Mouse (Mus musculus): Measurements from ENCODE around the gene Dcaf8. TPM values are rescaled to one million over a fixed set of nuclear protein-coding genes. Genes with fewer than 3 reads are reported as not detected.

Gene Dcaf8
- polyA plus RNA-seq, 1 experiment = 103 TPM

DNA sequence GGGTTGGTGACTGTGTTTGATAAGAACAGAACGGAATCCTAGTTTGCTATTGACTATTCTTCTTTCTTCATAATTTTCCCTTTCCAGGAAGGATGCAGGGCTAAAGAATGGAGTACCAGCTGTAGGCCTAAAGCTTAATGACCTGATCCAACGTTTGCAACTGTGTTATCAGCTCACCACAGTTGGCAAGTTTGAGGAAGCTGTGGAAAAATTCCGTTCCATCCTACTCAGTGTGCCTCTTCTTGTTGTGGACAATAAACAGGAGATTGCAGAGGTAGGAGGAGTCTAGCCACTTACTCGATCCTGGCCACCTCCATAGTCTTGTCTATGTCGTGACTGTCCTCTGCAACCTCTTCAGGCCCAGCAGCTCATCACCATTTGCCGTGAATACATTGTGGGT is 28.8 kb upstream of the Dcaf8 start:
- no peaks in the 10 kb centered on the region for H3K27me3 ChIP-seq (ENCODE audit: control insufficient read depth, insufficient read depth, low read length, poor library complexity, severe bottlenecking)
- H3K9ac ChIP-seq (ENCODE audit: low read depth, poor library complexity, severe bottlenecking) = no peak overlapping the region
- H3K4me1 ChIP-seq (ENCODE audit: control insufficient read depth, insufficient read depth, low read length) = no peaks in the 10 kb centered on the region
- H3K9me3 ChIP-seq (replicated peaks; ENCODE audit: control insufficient read depth, insufficient read depth, low read length, poor library complexity, severe bottlenecking) = no peaks in the 10 kb centered on the region
- H3K36me3 ChIP-seq (ENCODE audit: control insufficient read depth, insufficient read depth, low read length, poor library complexity, severe bottlenecking) = peaks cover 51% of the 10 kb centered on the region
- no peak overlapping the region for H3K27ac ChIP-seq (ENCODE audit: insufficient read depth, low read length)
- no peak overlapping the region for H3K4me3 ChIP-seq (ENCODE audit: low read depth, low read length)
- TF ChIP-seq CTCF (IDR thresholded peaks at IDR 0.05; ENCODE audit: low read depth, low read length) = no peak
- no peak for TF ChIP-seq EP300 (IDR thresholded peaks at IDR 0.05; ENCODE audit: insufficient read depth, low read depth, low read length)
- no peak for TF ChIP-seq POLR2A (IDR thresholded peaks at IDR 0.05; ENCODE audit: insufficient read depth, low read length)

DNA sequence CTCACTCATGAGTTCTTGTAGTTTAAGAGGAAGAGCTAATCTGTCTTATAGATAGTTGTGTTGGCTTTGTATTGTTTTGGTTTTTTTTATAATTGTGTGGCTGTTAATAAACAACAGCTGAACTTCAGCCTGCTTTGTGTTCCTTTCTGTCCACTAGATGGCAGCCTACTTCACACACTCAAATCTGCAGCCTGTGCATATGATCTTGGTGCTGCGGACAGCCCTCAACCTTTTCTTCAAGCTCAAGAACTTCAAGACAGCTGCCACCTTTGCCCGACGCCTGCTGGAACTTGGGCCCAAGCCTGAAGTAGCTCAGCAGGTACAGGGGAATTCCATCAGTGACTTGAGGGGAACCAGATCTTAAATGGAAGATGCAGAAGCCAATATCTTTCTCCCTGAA is 28.2 kb upstream of the Dcaf8 start:
- TF ChIP-seq EP300 (IDR thresholded peaks at IDR 0.05; ENCODE audit: insufficient read depth, low read depth, low read length) (no peak), CTCF (IDR thresholded peaks at IDR 0.05; ENCODE audit: low read depth, low read length) (peak; percentile 55)
- peaks cover 45% of the 10 kb centered on the region for H3K36me3 ChIP-seq (ENCODE audit: control insufficient read depth, insufficient read depth, low read length, poor library complexity, severe bottlenecking)

DNA sequence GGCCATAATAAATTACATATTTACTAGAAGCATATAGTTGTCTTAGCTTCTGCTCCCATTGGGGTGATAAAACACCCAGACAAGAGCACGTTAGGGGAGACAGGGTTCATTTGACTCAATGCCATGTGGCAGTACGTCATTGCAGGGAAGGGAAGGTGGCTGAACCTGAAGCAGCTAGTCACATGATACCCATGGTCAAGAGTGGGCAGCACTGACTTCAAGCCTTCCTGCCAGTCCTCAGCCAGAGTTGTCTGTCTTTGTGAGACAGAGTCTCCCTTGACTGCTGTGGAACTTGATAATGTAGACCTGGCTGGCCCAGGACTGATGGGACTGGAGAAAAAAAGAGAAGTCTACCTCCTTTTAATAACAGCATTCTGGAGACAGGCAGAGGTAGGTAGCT is 25.2 kb upstream of the Dcaf8 start:
- Histone ChIP-seq H3K4me3 (ENCODE audit: low read depth, low read length) (no peak overlapping the region), H3K36me3 (ENCODE audit: control insufficient read depth, insufficient read depth, low read length, poor library complexity, severe bottlenecking) (peaks cover 25% of the 10 kb centered on the region), H3K9ac (ENCODE audit: low read depth, poor library complexity, severe bottlenecking) (no peak overlapping the region), H3K4me1 (ENCODE audit: control insufficient read depth, insufficient read depth, low read length) (peaks cover 2% of the 10 kb centered on the region), H3K27me3 (ENCODE audit: control insufficient read depth, insufficient read depth, low read length, poor library complexity, severe bottlenecking) (no peaks in the 10 kb centered on the region), H3K27ac (ENCODE audit: insufficient read depth, low read length) (no peak overlapping the region), H3K9me3 (replicated peaks; ENCODE audit: control insufficient read depth, insufficient read depth, low read length, poor library complexity, severe bottlenecking) (no peaks in the 10 kb centered on the region)
- TF ChIP-seq POLR2A (IDR thresholded peaks at IDR 0.05; ENCODE audit: insufficient read depth, low read length) (no peak), CTCF (IDR thresholded peaks at IDR 0.05; ENCODE audit: low read depth, low read length) (no peak), EP300 (IDR thresholded peaks at IDR 0.05; ENCODE audit: insufficient read depth, low read depth, low read length) (no peak)

More for the DNA sequence above, 28.2 kb upstream of the Dcaf8 start:
- Histone ChIP-seq H3K9me3 (replicated peaks; ENCODE audit: control insufficient read depth, insufficient read depth, low read length, poor library complexity, severe bottlenecking) (no peaks in the 10 kb centered on the region), H3K27me3 (ENCODE audit: control insufficient read depth, insufficient read depth, low read length, poor library complexity, severe bottlenecking) (no peaks in the 10 kb centered on the region), H3K27ac (ENCODE audit: insufficient read depth, low read length) (no peak overlapping the region), H3K4me1 (ENCODE audit: control insufficient read depth, insufficient read depth, low read length) (no peaks in the 10 kb centered on the region), H3K4me3 (ENCODE audit: low read depth, low read length) (no peak overlapping the region), H3K9ac (ENCODE audit: low read depth, poor library complexity, severe bottlenecking) (no peak overlapping the region)

DNA sequence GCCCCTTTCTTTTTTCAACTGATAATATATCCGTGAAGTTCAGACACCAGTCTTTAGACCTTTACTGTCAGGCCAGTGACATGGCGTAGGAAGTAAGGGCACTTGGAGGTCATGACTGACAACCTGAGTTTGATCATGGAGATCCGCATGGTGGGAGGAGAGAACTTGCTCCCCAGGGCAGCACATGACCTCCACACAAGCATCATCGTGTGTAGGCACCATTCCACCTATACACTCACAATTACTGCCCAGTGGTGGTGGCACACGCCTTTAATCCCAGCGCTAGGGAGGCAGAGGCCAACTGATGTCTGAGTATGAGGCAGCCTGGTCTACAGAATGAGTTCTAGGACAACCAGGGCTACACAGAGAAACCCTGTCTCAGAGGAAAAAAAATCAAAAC is 23.3 kb upstream of the Dcaf8 start:
- TF ChIP-seq EP300 (IDR thresholded peaks at IDR 0.05; ENCODE audit: insufficient read depth, low read depth, low read length) (no peak), POLR2A (IDR thresholded peaks at IDR 0.05; ENCODE audit: insufficient read depth, low read length) (no peak), CTCF (IDR thresholded peaks at IDR 0.05; ENCODE audit: low read depth, low read length) (no peak)
- Histone ChIP-seq H3K36me3 (ENCODE audit: control insufficient read depth, insufficient read depth, low read length, poor library complexity, severe bottlenecking) (peaks cover 21% of the 10 kb centered on the region), H3K9me3 (replicated peaks; ENCODE audit: control insufficient read depth, insufficient read depth, low read length, poor library complexity, severe bottlenecking) (no peaks in the 10 kb centered on the region), H3K4me1 (ENCODE audit: control insufficient read depth, insufficient read depth, low read length) (peaks cover 2% of the 10 kb centered on the region), H3K27ac (ENCODE audit: insufficient read depth, low read length) (no peak overlapping the region), H3K9ac (ENCODE audit: low read depth, poor library complexity, severe bottlenecking) (no peak overlapping the region), H3K4me3 (ENCODE audit: low read depth, low read length) (no peak overlapping the region), H3K27me3 (ENCODE audit: control insufficient read depth, insufficient read depth, low read length, poor library complexity, severe bottlenecking) (no peaks in the 10 kb centered on the region)

DNA sequence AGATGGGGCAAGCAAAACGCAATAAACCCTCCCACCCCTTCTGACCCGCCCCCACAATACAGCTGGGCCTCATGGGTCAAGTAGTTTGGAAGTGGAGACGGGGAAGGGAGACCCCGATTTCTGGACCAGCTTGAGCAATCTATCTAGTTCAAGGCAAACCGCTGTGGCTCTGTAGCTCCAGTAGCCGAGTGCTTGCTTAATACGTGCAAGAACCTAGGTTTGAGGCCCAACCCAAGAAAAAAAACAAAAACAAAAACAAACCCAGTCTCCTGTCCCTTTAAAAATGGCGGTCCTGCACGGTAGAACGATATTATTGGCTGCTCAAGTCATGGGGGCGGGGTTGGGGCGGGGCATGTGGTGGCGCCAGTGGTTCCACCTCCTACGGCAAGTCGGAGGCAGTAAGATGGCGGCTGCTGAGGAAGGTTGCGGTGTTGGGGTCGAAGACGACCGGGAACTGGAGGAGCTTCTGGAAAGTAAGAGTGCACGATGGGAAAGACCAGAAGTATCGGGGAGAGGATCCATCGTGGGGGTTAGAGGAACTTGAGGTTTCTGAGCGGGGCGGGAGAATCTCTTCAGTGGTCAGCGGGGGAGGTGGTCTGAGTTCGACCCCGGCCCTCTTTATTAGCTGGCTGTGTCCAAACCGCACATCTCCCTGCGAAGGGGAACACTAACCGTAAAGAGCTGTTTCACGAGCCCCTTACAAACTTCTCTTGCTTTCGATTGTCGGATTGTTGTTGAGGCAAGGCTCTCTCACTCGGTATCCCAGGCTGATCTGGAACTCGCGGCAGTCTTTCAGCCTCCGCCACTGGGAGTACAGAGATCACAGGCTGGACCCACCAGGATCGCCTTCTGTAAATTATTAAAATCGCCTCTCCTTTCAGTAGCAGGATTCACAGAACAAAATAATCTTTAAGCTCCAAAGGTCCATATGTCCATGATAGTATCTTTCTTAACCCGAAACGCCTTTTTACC is 21.2 kb upstream of the Dcaf8 start, which contains the start of gene Pex19:
Gene Pex19 (plus strand): TSS at position 380 of the 972 bp plus-strand sequence.
- H3K9me3 ChIP-seq (replicated peaks; ENCODE audit: control insufficient read depth, insufficient read depth, low read length, poor library complexity, severe bottlenecking) = no peaks in the 10 kb centered on the region
- H3K27me3 ChIP-seq (ENCODE audit: control insufficient read depth, insufficient read depth, low read length, poor library complexity, severe bottlenecking) = no peaks in the 10 kb centered on the region
- peak within 1 kb of the TSS; percentile 100 for H3K4me3 ChIP-seq (ENCODE audit: low read depth, low read length)
- peaks cover 2% of the 10 kb centered on the region for H3K4me1 ChIP-seq (ENCODE audit: control insufficient read depth, insufficient read depth, low read length)
- H3K36me3 ChIP-seq (ENCODE audit: control insufficient read depth, insufficient read depth, low read length, poor library complexity, severe bottlenecking) = peaks cover 32% of the 10 kb centered on the region
- TF ChIP-seq EP300 (IDR thresholded peaks at IDR 0.05; ENCODE audit: insufficient read depth, low read depth, low read length) (no peak), POLR2A (IDR thresholded peaks at IDR 0.05; ENCODE audit: insufficient read depth, low read length) (peak; percentile 43)
- peak within 1 kb of the TSS; percentile 87 for H3K9ac ChIP-seq (ENCODE audit: low read depth, poor library complexity, severe bottlenecking)
- H3K27ac ChIP-seq (ENCODE audit: insufficient read depth, low read length) = peak within 1 kb of the TSS; percentile 58

DNA sequence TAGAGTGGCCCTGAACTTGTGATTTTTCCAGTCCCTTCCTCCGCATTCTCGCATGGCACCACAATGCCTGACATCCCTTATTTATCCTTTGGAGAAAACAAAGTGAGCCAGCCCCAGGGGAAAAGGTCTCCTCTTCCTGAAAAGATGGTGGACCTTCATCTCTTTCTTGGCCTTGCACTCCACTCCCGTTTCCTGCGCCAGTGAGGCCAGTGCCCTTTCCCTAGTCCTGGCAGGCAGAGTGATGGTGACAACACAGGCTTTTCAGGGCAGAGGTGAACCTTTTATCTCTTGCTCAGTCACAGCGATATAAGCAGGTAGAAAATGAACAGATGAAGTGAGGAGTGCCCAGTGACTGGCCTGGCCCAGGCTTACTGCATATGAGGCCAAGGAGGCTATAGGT is 20.4 kb upstream of the Dcaf8 start:
- Histone ChIP-seq H3K4me1 (ENCODE audit: control insufficient read depth, insufficient read depth, low read length) (peaks cover 2% of the 10 kb centered on the region), H3K9ac (ENCODE audit: low read depth, poor library complexity, severe bottlenecking) (peak overlapping the region; percentile 87), H3K27ac (ENCODE audit: insufficient read depth, low read length) (no peak overlapping the region), H3K36me3 (ENCODE audit: control insufficient read depth, insufficient read depth, low read length, poor library complexity, severe bottlenecking) (peaks cover 37% of the 10 kb centered on the region), H3K27me3 (ENCODE audit: control insufficient read depth, insufficient read depth, low read length, poor library complexity, severe bottlenecking) (no peaks in the 10 kb centered on the region), H3K9me3 (replicated peaks; ENCODE audit: control insufficient read depth, insufficient read depth, low read length, poor library complexity, severe bottlenecking) (no peaks in the 10 kb centered on the region), H3K4me3 (ENCODE audit: low read depth, low read length) (peak overlapping the region; percentile 97)
- TF ChIP-seq EP300 (IDR thresholded peaks at IDR 0.05; ENCODE audit: insufficient read depth, low read depth, low read length) = no peak
- TF ChIP-seq CTCF (IDR thresholded peaks at IDR 0.05; ENCODE audit: low read depth, low read length) = no peak
- no peak for TF ChIP-seq POLR2A (IDR thresholded peaks at IDR 0.05; ENCODE audit: insufficient read depth, low read length)
